Mouse (Mus musculus) c-Kit-negative CD71-positive TER-119-positive erythroid progenitor cells, embryonic 14.5 days (primary cell): ENCODE data around the gene Tas2r122.
"Not testable (repeated sequence)": the region's sequence is repeated elsewhere in the genome, so short reads cannot be mapped to it uniquely, and the experiment has no call there.

ENCODE experiments used
- DNase-seq: peaks from one replicate; pipeline ENCODE4 v3.0.0-alpha.2; 2013; ENCODE audit warnings: low read depth, low spot score

Tas2r122 gene

DNA sequence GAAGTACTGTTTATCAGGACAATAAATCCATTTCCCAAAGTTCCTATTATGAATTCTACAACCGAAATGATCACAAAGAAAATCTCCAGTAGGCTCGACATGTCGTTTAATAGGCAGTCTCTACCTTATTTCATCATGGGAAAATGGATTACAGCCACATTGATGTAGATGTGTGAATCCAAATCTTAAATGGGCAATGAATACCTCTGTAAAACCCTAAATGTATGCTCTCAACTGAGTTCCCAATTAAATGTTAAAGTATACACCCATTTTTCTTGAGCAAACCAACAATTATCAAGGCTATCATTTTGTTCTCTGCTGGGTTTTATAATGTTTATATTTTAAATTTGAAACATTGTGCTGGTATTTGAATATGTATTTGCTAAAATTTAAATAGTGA, at the start of gene Tas2r122:
Gene Tas2r122 (minus strand): TSS at position 101 of the 400 bp plus-strand sequence.
- no peak for DNase-seq

DNA sequence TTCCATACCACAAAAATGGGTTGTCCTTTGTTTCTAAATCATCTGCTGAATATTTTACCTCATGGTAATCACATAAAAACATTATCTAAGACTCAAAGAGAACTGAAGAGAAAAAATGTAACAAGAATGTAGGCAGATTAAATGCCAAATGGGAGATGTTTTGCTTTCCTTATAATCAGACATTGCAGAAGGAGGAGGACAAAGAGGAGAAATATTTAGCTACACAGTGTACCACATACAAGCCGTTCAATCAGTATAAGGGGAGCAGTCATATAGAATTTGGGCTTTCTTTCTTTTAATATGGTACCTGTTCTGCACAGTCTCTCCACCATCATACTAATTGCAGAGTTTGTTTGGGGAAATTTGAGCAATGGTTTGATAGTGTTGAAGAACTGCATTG, 42.7 kb upstream of the Tas2r122 start, which contains the start of gene Tas2r124:
Gene Tas2r124 (plus strand): TSS at position 301 of the 400 bp plus-strand sequence.
- no peak for DNase-seq

DNA sequence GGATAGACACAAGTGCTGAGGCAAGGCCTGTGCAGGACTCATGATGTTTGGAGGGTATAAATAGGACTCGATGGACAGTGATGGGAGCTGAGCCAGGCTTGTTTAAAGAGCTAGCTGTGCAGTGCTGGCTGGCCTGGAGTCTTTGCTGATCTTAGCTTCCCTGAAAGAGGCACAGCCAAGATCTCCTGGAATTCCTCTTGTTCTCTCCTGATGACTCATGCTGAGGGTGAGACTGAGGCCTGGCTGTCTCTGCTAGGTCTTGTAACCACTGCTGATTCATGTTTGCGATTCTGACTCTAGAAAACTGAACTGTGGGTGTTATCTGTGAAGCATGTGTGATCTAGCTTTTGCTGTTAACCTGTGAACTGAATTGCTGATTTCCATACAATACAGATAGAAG, 38.5 kb upstream of the Tas2r122 start:
- DNase-seq: no peak

DNA sequence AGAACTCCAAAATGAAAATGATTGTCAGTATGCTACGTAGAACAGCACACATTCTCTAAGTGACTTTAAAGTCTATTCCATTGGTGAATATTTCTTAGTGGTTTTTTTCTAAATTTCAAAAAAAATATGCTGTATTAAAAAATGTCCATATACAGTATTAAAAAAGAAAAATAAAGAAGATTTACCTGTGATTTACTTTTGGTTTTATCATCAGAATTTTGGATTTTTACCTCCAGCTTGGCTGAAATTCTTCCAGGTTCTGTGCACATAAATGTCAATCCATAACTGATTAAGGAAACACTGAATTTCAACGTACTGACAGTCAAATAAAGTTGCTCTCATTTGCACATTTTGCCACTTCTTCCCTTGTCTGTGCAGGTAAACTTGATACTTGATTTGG, 26.2 kb upstream of the Tas2r122 start, which contains the start of gene Tas2r115:
Gene Tas2r115 (minus strand): TSS at position 101 of the 400 bp plus-strand sequence.
- DNase-seq: no peak

DNA sequence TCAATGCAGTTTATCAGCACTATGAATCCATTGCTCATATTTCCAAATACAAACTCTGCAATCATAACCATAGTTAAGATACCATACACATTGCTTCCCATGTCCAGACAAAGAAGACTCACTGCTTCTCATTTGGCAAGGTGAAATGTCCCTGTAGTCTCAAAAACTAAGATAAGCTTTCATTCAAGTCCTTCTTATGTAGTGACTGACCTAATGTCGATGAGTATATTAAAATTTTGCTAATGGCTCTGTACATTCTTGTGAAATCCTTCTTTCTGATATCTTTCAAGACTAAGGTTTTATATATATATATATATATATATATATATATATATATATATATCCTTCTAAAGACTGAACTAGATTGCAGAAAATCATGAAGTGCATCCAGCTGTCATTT, 10.8 kb downstream of the Tas2r122 start, which contains the start of gene Tas2r121:
Gene Tas2r121 (minus strand): TSS at position 101 of the 400 bp plus-strand sequence.
- no peak for DNase-seq

DNA sequence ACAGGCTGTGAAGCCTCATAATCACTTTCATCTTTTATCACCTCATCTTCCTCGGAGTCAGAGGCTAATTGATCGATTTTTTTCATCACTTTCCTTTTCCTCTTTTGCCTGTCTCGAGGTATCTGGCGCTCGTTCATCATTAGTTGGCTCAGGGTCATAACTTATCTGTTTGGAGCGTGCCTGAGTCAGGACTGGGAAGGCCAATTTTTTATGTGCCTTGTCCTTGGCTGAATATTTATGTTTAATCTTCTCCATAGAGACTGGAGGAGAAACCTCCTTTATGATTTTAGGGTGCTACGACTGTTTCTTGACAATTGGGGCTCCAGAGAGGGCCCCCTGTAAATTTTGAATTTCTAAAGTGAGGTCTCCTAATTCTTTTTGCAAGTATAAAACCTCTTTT, 20.1 kb downstream of the Tas2r122 start:
- DNase-seq: not testable (repeated sequence)
